In genomic region chr6:38352451-38352850, GRCm38 (mm10) we compare ENCODE assay signal across 8 mouse cellular contexts. TPM values are rescaled to one million over a fixed set of nuclear protein-coding genes. Genes with fewer than 3 reads are reported as not detected.
A peak's percentile ranks its signal among the peaks of the same experiment; 100 is the strongest.
DNase-seq lines count a peak whose midpoint lies in the region; ATAC-seq lines count a peak whose summit lies in the region.

No protein-coding gene starts in this region.

- WGBS in neural tube, embryonic 15.5 days, result 14% methylated on average over 10 of the region's 10 CpGs
- WGBS in limb, embryonic 10.5 days, result 13% methylated on average over 10 of the region's 10 CpGs
- 7% methylated on average over 10 of the region's 10 CpGs for WGBS in forebrain, embryonic 14.5 days

- no peaks in the 10 kb centered on the region for H3K36me3 ChIP-seq in neural tube, embryonic 15.5 days
- H3K36me3 ChIP-seq in limb, embryonic 10.5 days, result no peaks in the 10 kb centered on the region
- no peaks in the 10 kb centered on the region for H3K36me3 ChIP-seq in forebrain, embryonic 14.5 days (ENCODE audit: control insufficient read depth, insufficient read depth, low read length)

- H3K9ac ChIP-seq in neural tube, embryonic 15.5 days (replicated peaks), result no peak overlapping the region
- no peak overlapping the region for H3K9ac ChIP-seq in forebrain, embryonic 14.5 days (ENCODE audit: low read length)

- DNase-seq in cerebellum, postnatal 10 days, result peak; percentile 12 to 34
- DNase-seq in cerebellum, adult 18-20 months, result no peak
- peak; percentile 40 for DNase-seq in neural tube, embryonic 10.5 days (ENCODE audit: extremely low spot score, low spot score)
- DNase-seq in limb, embryonic 10.5 days (ENCODE audit: low spot score), result peak; percentile 37
- DNase-seq in thymus, postnatal 25 days, result peak; percentile 40
- DNase-seq in forebrain, embryonic 14.5 days (ENCODE audit: low spot score), result no peak
- DNase-seq in cerebellum, adult 8-10 months, result no peak

- no peak overlapping the region for H3K27ac ChIP-seq in neural tube, embryonic 15.5 days (replicated peaks)
- H3K27ac ChIP-seq in limb, embryonic 10.5 days, result no peak overlapping the region
- no peak overlapping the region for H3K27ac ChIP-seq in forebrain, embryonic 14.5 days (ENCODE audit: low read depth, low read length)

- H3K4me3 ChIP-seq in neural tube, embryonic 15.5 days (replicated peaks), result no peak overlapping the region
- no peak overlapping the region for H3K4me3 ChIP-seq in limb, embryonic 10.5 days
- no peak overlapping the region for H3K4me3 ChIP-seq in forebrain, embryonic 14.5 days (ENCODE audit: low read depth, low read length)

- no peak for ATAC-seq in neural tube, embryonic 15.5 days (ENCODE audit: low FRiP score)
- ATAC-seq in forebrain, embryonic 14.5 days, result no peak

- no peaks in the 10 kb centered on the region for H3K9me3 ChIP-seq in neural tube, embryonic 15.5 days (replicated peaks)
- H3K9me3 ChIP-seq in limb, embryonic 10.5 days (replicated peaks), result no peaks in the 10 kb centered on the region
- no peaks in the 10 kb centered on the region for H3K9me3 ChIP-seq in forebrain, embryonic 14.5 days (replicated peaks; ENCODE audit: control insufficient read depth, low read length)

- no peak overlapping the region for H3K4me2 ChIP-seq in neural tube, embryonic 15.5 days
- H3K4me2 ChIP-seq in forebrain, embryonic 14.5 days (ENCODE audit: low read length), result no peak overlapping the region

- H3K4me1 ChIP-seq in neural tube, embryonic 15.5 days, result peaks cover 26% of the 10 kb centered on the region
- H3K4me1 ChIP-seq in limb, embryonic 10.5 days, result peaks cover 26% of the 10 kb centered on the region
- peaks cover 4% of the 10 kb centered on the region; the same call in 1 of the 2 replicates for H3K4me1 ChIP-seq in forebrain, embryonic 14.5 days (ENCODE audit: control insufficient read depth, insufficient read depth, low read length)

- H3K27me3 ChIP-seq in neural tube, embryonic 15.5 days (replicated peaks), result peaks cover 62% of the 10 kb centered on the region
- peaks cover 81% of the 10 kb centered on the region for H3K27me3 ChIP-seq in limb, embryonic 10.5 days (ENCODE audit: low read depth, poor library complexity, severe bottlenecking)
- peaks cover 57% of the 10 kb centered on the region for H3K27me3 ChIP-seq in forebrain, embryonic 14.5 days (replicated peaks; ENCODE audit: control insufficient read depth, insufficient read depth, low read length)

RNA-seq across cellular contexts. Expression of gene Zc3hav1, which starts 2.0 kb away (rescaled TPM):
- 1.4 and 5.8 TPM in 2 replicates for polyA plus RNA-seq in neural tube, embryonic 15.5 days (2015; fragmentation: Nextera tagmentation; extraction: Ambion mirVana)
- 1.5 and 2.0 TPM in 2 replicates for polyA plus RNA-seq in limb, embryonic 10.5 days (2016; fragmentation: Nextera tagmentation; extraction: Ambion mirVana)
- 0.71 and 1.1 TPM in 2 replicates for polyA plus RNA-seq in forebrain, embryonic 14.5 days (2014; fragmentation: Nextera tagmentation; extraction: Ambion mirVana)

RNA-seq across cellular contexts. Expression of gene Ttc26, which starts 28.8 kb away (rescaled TPM):
- 4.5 and 4.8 TPM in 2 replicates for polyA plus RNA-seq in neural tube, embryonic 15.5 days (2015; fragmentation: Nextera tagmentation; extraction: Ambion mirVana)
- 13.3 and 16.1 TPM in 2 replicates for polyA plus RNA-seq in limb, embryonic 10.5 days (2016; fragmentation: Nextera tagmentation; extraction: Ambion mirVana)
- polyA plus RNA-seq in forebrain, embryonic 14.5 days (2014; fragmentation: Nextera tagmentation; extraction: Ambion mirVana), result 5.4 and 6.9 TPM in 2 replicates

RNA-seq across cellular contexts. Expression of gene Zc3hav1l, which starts 53.4 kb away (rescaled TPM):
- polyA plus RNA-seq in neural tube, embryonic 15.5 days (2015; fragmentation: Nextera tagmentation; extraction: Ambion mirVana), result 6.1 and 7.1 TPM in 2 replicates
- polyA plus RNA-seq in limb, embryonic 10.5 days (2016; fragmentation: Nextera tagmentation; extraction: Ambion mirVana), result 14.7 and 18.2 TPM in 2 replicates
- polyA plus RNA-seq in forebrain, embryonic 14.5 days (2014; fragmentation: Nextera tagmentation; extraction: Ambion mirVana), result 5.3 and 6.1 TPM in 2 replicates

Comparison
In these comparisons a context has a peak if more than half of its experiments do, and no peak if none do; other contexts are left out.
1. DNase-seq: peak in cerebellum, postnatal 10 days (2 of 2), neural tube, embryonic 10.5 days (single experiment), limb, embryonic 10.5 days (single experiment) and thymus, postnatal 25 days (single experiment); none in cerebellum, adult 18-20 months (0 of 2), forebrain, embryonic 14.5 days (single experiment) and cerebellum, adult 8-10 months (single experiment).